Mouse (Mus musculus) kidney, postnatal 0 days (tissue): ENCODE results near the gene Fos. TPM values are rescaled to one million over a fixed set of nuclear protein-coding genes. Genes with fewer than 3 reads are reported as not detected.

ENCODE experiments used
- ATAC-seq: fragments of 200-750 bp; cut with Nextera tagmentation; replicated peaks from 2 replicates; pipeline ENCODE4 v1.8.0; 2017; ENCODE audit warnings: low read depth, moderate number of reproducible peaks, moderate TSS enrichment, moderate library complexity; ENCODE audit not compliant: low FRiP score
- DNase-seq: peaks from one replicate; pipeline ENCODE4 v3.0.0-alpha.2; 2016; ENCODE audit warnings: low spot score
- H3K27ac ChIP-seq: fragments of 300-500 bp; sonication (generic); 2 replicates; pipeline ENCODE4 v1.5.1; 2014; ENCODE audit warnings: mild to moderate bottlenecking
- H3K27me3 ChIP-seq: fragments of 300-500 bp; sonication (generic); 2 replicates; pipeline ENCODE4 v1.6.1; 2014; ENCODE audit warnings: low read length, mixed read lengths; ENCODE audit not compliant: insufficient read depth
- H3K36me3 ChIP-seq: fragments of 300-500 bp; sonication (generic); 2 replicates; pipeline ENCODE4 v1.6.1; 2014; ENCODE audit warnings: low read length, mixed read lengths; ENCODE audit not compliant: insufficient read depth
- H3K4me1 ChIP-seq: fragments of 300-500 bp; sonication (generic); replicated peaks from 2 replicates; pipeline ENCODE4 v1.6.1; 2014; ENCODE audit warnings: antibody characterized with exemption, low read length, mixed read lengths; ENCODE audit not compliant: insufficient read depth
- H3K4me2 ChIP-seq: fragments of 300-500 bp; sonication (generic); 2 replicates; pipeline ENCODE4 v1.6.1; 2014; ENCODE audit warnings: mild to moderate bottlenecking, low read length, moderate library complexity, mixed read lengths
- H3K4me3 ChIP-seq: fragments of 300-500 bp; sonication (generic); replicated peaks from 2 replicates; pipeline ENCODE4 v1.5.1; 2014; ENCODE audit warnings: low read depth, low read length
- H3K9ac ChIP-seq: fragments of 300-500 bp; sonication (generic); 2 replicates; pipeline ENCODE4 v1.6.1; 2014; ENCODE audit warnings: low read depth, low read length
- H3K9me3 ChIP-seq: fragments of 300-500 bp; sonication (generic); replicated peaks from 2 replicates; pipeline ENCODE4 v1.6.1; 2016; ENCODE audit warnings: low read length, inconsistent platforms, mixed read lengths
- CTCF ChIP-seq: IDR thresholded peaks from 2 replicates; pipeline ENCODE4 v1.5.1; 2016; ENCODE audit warnings: antibody characterized with exemption, low read depth, mild to moderate bottlenecking, moderate library complexity
- WGBS: fragments of 180-500 bp; shearing (Covaris S2); extraction: QIAGEN DNeasy Blood & Tissue Kit; methylation state at CpG from one replicate; pipeline ENCODE4 v1.1.7; 2014; 5-methylcytosine and 5-hydroxymethylcytosine counted together
- polyA plus RNA-seq: library from polyadenylated mRNA; unstranded; fragments of >200 nt; fragmentation: Nextera tagmentation; extraction: Ambion mirVana; gene quantifications from 2 replicates; pipeline ENCODE4 v1.2.1, GENCODE M21; 2015

The Fos gene
- polyA plus RNA-seq, 1 experiment from 2014 or later = 3.9 TPM

DNA sequence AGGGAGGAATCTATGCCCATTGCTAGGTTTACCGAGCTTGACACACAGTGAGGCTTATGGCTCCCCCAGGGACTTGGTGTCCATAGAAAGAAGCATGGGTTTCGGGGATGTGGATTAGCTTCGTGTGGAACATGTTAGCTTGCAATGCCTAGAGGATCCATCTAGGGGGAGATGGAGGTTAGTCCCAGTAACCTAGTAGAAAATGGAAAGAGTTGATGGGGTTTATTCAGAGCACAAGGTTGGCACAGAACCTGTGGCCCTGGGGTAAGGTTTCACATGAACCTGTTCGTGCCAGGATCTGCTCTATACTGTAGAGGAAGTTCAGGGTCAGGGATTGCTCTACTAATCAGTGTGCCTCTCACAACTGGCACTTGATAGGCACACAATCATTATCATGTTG lies 9.5 kb downstream of the Fos start:
- DNase-seq (peak; percentile 54), ATAC-seq (no peak)
- Histone ChIP-seq H3K4me2 (no peak overlapping the region), H3K9me3 (no peaks in the 10 kb centered on the region), H3K36me3 (no peaks in the 10 kb centered on the region), H3K9ac (no peak overlapping the region), H3K4me1 (0 out of 2 replicates have a peak, but pooled peaks cover 6% of the 10 kb centered on the region), H3K27me3 (no peaks in the 10 kb centered on the region), H3K4me3 (no peak overlapping the region), H3K27ac (no peak overlapping the region)
- peak; percentile 56 for TF ChIP-seq CTCF
- 31% methylated on average over 4 of the region's 4 CpGs for WGBS

- H3K27me3 ChIP-seq = no peaks in the 10 kb centered on the region
- ATAC-seq (no peak), DNase-seq (no peak)
- no peaks in the 10 kb centered on the region for H3K36me3 ChIP-seq
- H3K27ac ChIP-seq = no peak overlapping the region
- no peak overlapping the region for H3K4me3 ChIP-seq
- H3K4me2 ChIP-seq = no peak overlapping the region
- 0 out of 2 replicates have a peak, but pooled peaks cover 6% of the 10 kb centered on the region for H3K4me1 ChIP-seq
- TF ChIP-seq CTCF = no peak
- 76% methylated on average over 2 of the region's 2 CpGs for WGBS
- H3K9me3 ChIP-seq = no peaks in the 10 kb centered on the region
- no peak overlapping the region for H3K9ac ChIP-seq
Measured at GRCm38 (mm10) chr12:85484655-85485054, 11.0 kb downstream of the Fos start.

- peak overlapping the region; percentile 66 for H3K4me3 ChIP-seq
- H3K4me2 ChIP-seq = peak overlapping the region; percentile 88
- DNase-seq (peak; percentile 96), ATAC-seq (peak; percentile 97)
- H3K27ac ChIP-seq = peak overlapping the region; percentile 75; the same call in 1 of the 2 replicates
- WGBS = under 1% methylated on average over 52 of the region's 52 CpGs
- H3K4me1 ChIP-seq = 0 out of 2 replicates have a peak, but pooled peaks cover 6% of the 10 kb centered on the region
- no peaks in the 10 kb centered on the region for H3K9me3 ChIP-seq
- no peaks in the 10 kb centered on the region for H3K27me3 ChIP-seq
- no peak for TF ChIP-seq CTCF
- H3K9ac ChIP-seq = peak overlapping the region; percentile 60
- no peaks in the 10 kb centered on the region for H3K36me3 ChIP-seq
Measured at GRCm38 (mm10) chr12:85485890-85486765, 12.4 kb downstream of the Fos start.

- Histone ChIP-seq H3K4me1 (0 out of 2 replicates have a peak, but pooled peaks cover 6% of the 10 kb centered on the region), H3K4me3 (peak overlapping the region; percentile 66), H3K9ac (peak overlapping the region; percentile 60), H3K9me3 (no peaks in the 10 kb centered on the region), H3K27me3 (no peaks in the 10 kb centered on the region), H3K4me2 (peak overlapping the region; percentile 88), H3K27ac (no peak overlapping the region), H3K36me3 (no peaks in the 10 kb centered on the region)
- ATAC-seq (no peak), DNase-seq (peak; percentile 60)
- under 1% methylated on average over 20 of the region's 20 CpGs for WGBS
- no peak for TF ChIP-seq CTCF
Measured at GRCm38 (mm10) chr12:85486766-85487069, 13.0 kb downstream of the Fos start.

DNA sequence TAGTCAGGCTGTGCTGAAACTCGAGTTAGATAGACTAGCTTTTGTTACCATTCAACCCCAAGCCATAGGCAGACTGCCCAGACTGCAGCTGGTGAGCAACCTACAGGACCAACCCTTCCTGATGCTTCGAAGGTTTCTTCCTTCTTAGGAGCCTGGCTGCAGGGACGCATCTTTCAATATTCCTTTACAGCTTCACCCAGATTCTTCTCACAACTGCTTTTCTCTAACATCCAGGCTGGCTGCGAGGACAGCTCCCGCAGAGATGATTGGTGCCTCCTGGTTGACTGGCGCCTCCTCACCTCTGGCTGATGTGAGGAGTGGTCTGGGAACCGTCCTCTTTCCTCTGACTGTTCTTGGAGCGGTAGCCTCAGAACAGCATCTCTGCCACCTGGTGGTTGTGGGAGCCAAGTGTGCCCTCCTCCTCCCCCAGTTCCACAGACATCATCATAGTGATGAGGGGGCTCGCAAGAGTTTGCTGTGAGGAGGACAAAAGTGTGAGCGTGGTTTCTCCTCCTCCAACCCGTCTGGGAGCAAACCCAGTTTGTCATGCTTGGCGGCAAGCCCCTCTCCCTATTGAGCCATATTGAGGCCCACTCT lies 14.0 kb downstream of the Fos start:
- Histone ChIP-seq H3K4me3 (peak overlapping the region; percentile 66), H3K9ac (peak overlapping the region; percentile 41; the same call in 1 of the 2 replicates), H3K9me3 (no peaks in the 10 kb centered on the region), H3K4me1 (0 out of 2 replicates have a peak, but pooled peaks cover 6% of the 10 kb centered on the region), H3K4me2 (peak overlapping the region; percentile 88), H3K36me3 (no peaks in the 10 kb centered on the region), H3K27me3 (no peaks in the 10 kb centered on the region), H3K27ac (no peak overlapping the region)
- TF ChIP-seq CTCF = peak; percentile 93
- peak; percentile 89 for DNase-seq
- WGBS = 1% methylated on average over 12 of the region's 12 CpGs
- no peak for ATAC-seq

GRCm38 (mm10) chr12:85489232-85489886 lies 15.7 kb downstream of the Fos start:
- Histone ChIP-seq H3K9ac (no peak overlapping the region), H3K4me3 (no peak overlapping the region), H3K27ac (no peak overlapping the region), H3K4me1 (0 out of 2 replicates have a peak, but pooled peaks cover 6% of the 10 kb centered on the region), H3K9me3 (no peaks in the 10 kb centered on the region), H3K27me3 (no peaks in the 10 kb centered on the region), H3K4me2 (no peak overlapping the region), H3K36me3 (no peaks in the 10 kb centered on the region)
- no peak for TF ChIP-seq CTCF
- DNase-seq (no peak), ATAC-seq (no peak)
- WGBS = 83% methylated on average over 7 of the region's 7 CpGs
